Mouse (Mus musculus) gastrocnemius, postnatal 10 days (tissue): ENCODE results near the gene Runx2. TPM values are rescaled to one million over a fixed set of nuclear protein-coding genes. Genes with fewer than 3 reads are reported as not detected.

ENCODE experiments used
- DNase-seq: peaks from one replicate; pipeline ENCODE4 v3.0.0; 2021; ENCODE audit warnings: mixed read lengths
- total RNA-seq, 2 experiments: library from RNA; stranded (reverse); gene quantifications; 2 replicates each; pipeline ENCODE4 v1.2.3; 2021

Runx2 gene
- total RNA-seq, 2 experiments from 2014 or later = 0.42 to 7.3 TPM

- DNase-seq = no peak
These were observed 290.5 kb downstream of the Runx2 start for GRCm38 (mm10) chr17:44524146-44524545.

- no peak for DNase-seq
These were observed 291.7 kb downstream of the Runx2 start for GRCm38 (mm10) chr17:44522906-44523305.

- no peak for DNase-seq
These were observed 294.2 kb downstream of the Runx2 start for GRCm38 (mm10) chr17:44520122-44521075.

GRCm38 (mm10) chr17:44519356-44519755 is 295.2 kb downstream of the Runx2 start:
- no peak for DNase-seq

- no peak for DNase-seq
These were observed 296.4 kb downstream of the Runx2 start for GRCm38 (mm10) chr17:44518156-44518555.

- DNase-seq = no peak
These were observed 306.3 kb downstream of the Runx2 start for GRCm38 (mm10) chr17:44508198-44508715.

- DNase-seq = no peak
These were observed 306.9 kb downstream of the Runx2 start for GRCm38 (mm10) chr17:44507741-44508140.

GRCm38 (mm10) chr17:44506524-44506923 is 308.1 kb downstream of the Runx2 start:
- no peak for DNase-seq

- DNase-seq = peak; percentile 40
These were observed 309.7 kb downstream of the Runx2 start for GRCm38 (mm10) chr17:44504794-44505317.

GRCm38 (mm10) chr17:44502176-44502575 is 312.4 kb downstream of the Runx2 start:
- DNase-seq = no peak

- DNase-seq = peak; percentile 78
These were observed 314.2 kb downstream of the Runx2 start for GRCm38 (mm10) chr17:44500306-44500899.

GRCm38 (mm10) chr17:44490164-44490794 is 324.3 kb downstream of the Runx2 start:
- no peak for DNase-seq

- DNase-seq = no peak
These were observed 325.3 kb downstream of the Runx2 start for GRCm38 (mm10) chr17:44489346-44489745.

- DNase-seq = no peak
These were observed 326.9 kb downstream of the Runx2 start for GRCm38 (mm10) chr17:44487514-44488244.

- no peak for DNase-seq
These were observed 329.3 kb downstream of the Runx2 start for GRCm38 (mm10) chr17:44485337-44485736.

- DNase-seq = no peak
These were observed 334.7 kb downstream of the Runx2 start for GRCm38 (mm10) chr17:44479918-44480317.

GRCm38 (mm10) chr17:44479491-44479890 is 335.1 kb downstream of the Runx2 start:
- DNase-seq = no peak

- no peak for DNase-seq
These were observed 338.7 kb downstream of the Runx2 start for GRCm38 (mm10) chr17:44475910-44476309.

GRCm38 (mm10) chr17:44474280-44474679 is 340.3 kb downstream of the Runx2 start:
- DNase-seq = no peak

GRCm38 (mm10) chr17:44472695-44473094 is 341.9 kb downstream of the Runx2 start:
- no peak for DNase-seq

GRCm38 (mm10) chr17:44463679-44464078 is 350.9 kb downstream of the Runx2 start:
- DNase-seq = no peak

GRCm38 (mm10) chr17:44460156-44460555 is 354.4 kb downstream of the Runx2 start:
- DNase-seq = no peak
